Mouse (Mus musculus) C2C12 (cell line): Measurements from ENCODE around the gene C1galt1c1.

Source experiments
- CEBPB ChIP-seq: IDR thresholded peaks from one replicate; pipeline ENCODE4 v1.6.1; 2011; ENCODE audit warnings: low read depth, mild to moderate bottlenecking, control low read depth, moderate library complexity
- CTCF ChIP-seq: IDR thresholded peaks from one replicate; pipeline ENCODE4 v1.5.1; 2011; ENCODE audit not compliant: control insufficient read depth, insufficient read depth, insufficient read length
- FOSL1 ChIP-seq: IDR thresholded peaks from one replicate; pipeline ENCODE4 v1.8.0; 2011; ENCODE audit warnings: mild to moderate bottlenecking, low read length; ENCODE audit not compliant: poor library complexity, insufficient read depth, severe bottlenecking
- MAX ChIP-seq: IDR thresholded peaks from one replicate; pipeline ENCODE4 v1.6.1; 2011; ENCODE audit warnings: mild to moderate bottlenecking, control low read depth
- MYOD1 ChIP-seq: IDR thresholded peaks from one replicate; pipeline ENCODE4 v1.6.1; 2011; ENCODE audit warnings: low read depth; ENCODE audit not compliant: control insufficient read depth, insufficient read length
- MYOG ChIP-seq: IDR thresholded peaks from one replicate; pipeline ENCODE4 v1.6.1; 2011; ENCODE audit not compliant: control insufficient read depth, insufficient read length; ENCODE audit errors: extremely low read depth
- USF1 ChIP-seq: IDR thresholded peaks from one replicate; pipeline ENCODE4 v1.6.1; 2011; ENCODE audit warnings: low read depth, mild to moderate bottlenecking, control low read depth, moderate library complexity

- TF ChIP-seq CTCF (no peak), USF1 (no peak), FOSL1 (no peak), MAX (no peak), MYOG (no peak), CEBPB (no peak), MYOD1 (no peak)
Observed at GRCm38 (mm10) chrX:38650404-38651039, 15.6 kb upstream of the C1galt1c1 start.
